Mouse (Mus musculus) WW6 (cell line): ENCODE results near the gene Rnh1.

Experiments used
- DNase-seq: peaks from one replicate; pipeline ENCODE4 v3.0.0-alpha.2; 2013; ENCODE audit warnings: low read depth, low spot score

Rnh1 gene

GRCm38 (mm10) chr7:141115874-141116273, 56.8 kb downstream of the Rnh1 start:
- no peak for DNase-seq
